Mouse (Mus musculus): ENCODE data around the gene Slc35d2.

DNA sequence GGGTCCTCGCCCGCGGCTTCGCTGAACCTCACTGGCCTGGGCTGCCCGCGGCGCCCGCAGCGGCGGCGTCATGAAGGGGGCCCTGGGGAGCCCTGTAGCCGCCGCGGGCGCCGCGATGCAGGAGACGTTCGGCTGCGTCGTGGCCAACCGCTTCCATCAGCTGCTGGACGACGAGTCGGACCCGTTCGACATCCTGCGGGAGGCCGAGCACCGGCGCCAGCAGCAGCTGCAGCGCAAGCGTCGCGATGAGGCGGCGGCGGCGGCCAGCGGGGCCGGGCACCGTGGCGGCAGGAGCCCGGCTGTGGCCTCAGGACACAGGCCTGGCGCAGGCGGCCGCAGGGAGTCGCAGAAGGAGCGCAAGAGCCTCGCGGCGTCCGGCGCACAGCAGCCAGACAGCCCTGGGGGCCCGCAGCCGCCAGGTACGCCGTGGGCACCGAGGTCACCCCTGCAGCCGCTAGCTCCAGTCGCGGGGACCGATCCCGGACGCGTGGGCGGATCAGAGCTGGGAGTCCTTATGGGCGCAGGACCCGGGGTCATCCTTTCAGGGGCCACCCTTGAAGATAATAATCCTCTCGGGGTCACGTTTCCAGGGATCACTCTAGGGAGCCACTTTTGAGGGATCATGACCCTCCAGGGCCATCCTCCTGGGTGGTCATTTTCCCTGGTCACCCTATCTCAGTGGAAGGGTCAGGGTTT is 32.9 kb upstream of the Slc35d2 start:
- TF ChIP-seq CTCF (IDR thresholded peaks at IDR 0.05; ENCODE audit: low read depth) = no peak
- TF ChIP-seq EP300 (IDR thresholded peaks at IDR 0.05; ENCODE audit: low read depth) = no peak
